Mouse (Mus musculus) hindbrain, embryonic 15.5 days (tissue): ENCODE results near the gene Smbd1. TPM values are rescaled to one million over a fixed set of nuclear protein-coding genes. Genes with fewer than 3 reads are reported as not detected.

ENCODE experiments used
- ATAC-seq: fragments of 200-750 bp; cut with Nextera tagmentation; 2 replicates; pipeline ENCODE4 v1.8.0; 2017; ENCODE audit warnings: low read depth, moderate number of reproducible peaks, moderate TSS enrichment; ENCODE audit not compliant: low FRiP score
- H3K27ac ChIP-seq: fragments of 300-500 bp; sonication (generic); replicated peaks from 2 replicates; pipeline ENCODE4 v1.5.1; 2015; ENCODE audit warnings: mild to moderate bottlenecking, inconsistent platforms
- H3K27me3 ChIP-seq: fragments of 300-500 bp; sonication (generic); 2 replicates; pipeline ENCODE4 v1.6.1; 2015; ENCODE audit warnings: control low read depth, inconsistent platforms
- H3K36me3 ChIP-seq: fragments of 300-500 bp; sonication (generic); 2 replicates; pipeline ENCODE4 v1.6.1; 2015; ENCODE audit warnings: control low read depth, inconsistent platforms
- H3K4me1 ChIP-seq: fragments of 300-500 bp; sonication (generic); replicated peaks from 2 replicates; pipeline ENCODE4 v1.6.1; 2015; ENCODE audit warnings: control low read depth, inconsistent platforms
- H3K4me2 ChIP-seq: fragments of 300-500 bp; sonication (generic); 2 replicates; pipeline ENCODE4 v1.6.1; 2015; ENCODE audit warnings: moderate library complexity, mild to moderate bottlenecking, inconsistent platforms
- H3K4me3 ChIP-seq: fragments of 300-500 bp; sonication (generic); 2 replicates; pipeline ENCODE4 v1.5.1; 2015; ENCODE audit warnings: mild to moderate bottlenecking, inconsistent platforms
- H3K9ac ChIP-seq: fragments of 300-500 bp; sonication (generic); 2 replicates; pipeline ENCODE4 v1.6.1; 2015; ENCODE audit warnings: inconsistent platforms
- H3K9me3 ChIP-seq: fragments of 300-500 bp; sonication (generic); 2 replicates; pipeline ENCODE4 v1.6.1; 2016; ENCODE audit warnings: control low read depth, inconsistent platforms
- WGBS: fragments of 180-500 bp; shearing (Covaris S2); methylation state at CpG from one replicate; pipeline ENCODE4 v1.1.7; 2015; 5-methylcytosine and 5-hydroxymethylcytosine counted together
- polyA plus RNA-seq: library from polyadenylated mRNA; unstranded; fragments of >200 nt; fragmentation: Nextera tagmentation; extraction: Ambion mirVana; gene quantifications from 2 replicates; pipeline ENCODE4 v1.2.1, GENCODE M21; 2015

The Smbd1 gene
- polyA plus RNA-seq, 1 experiment from 2014 or later: not detected

DNA sequence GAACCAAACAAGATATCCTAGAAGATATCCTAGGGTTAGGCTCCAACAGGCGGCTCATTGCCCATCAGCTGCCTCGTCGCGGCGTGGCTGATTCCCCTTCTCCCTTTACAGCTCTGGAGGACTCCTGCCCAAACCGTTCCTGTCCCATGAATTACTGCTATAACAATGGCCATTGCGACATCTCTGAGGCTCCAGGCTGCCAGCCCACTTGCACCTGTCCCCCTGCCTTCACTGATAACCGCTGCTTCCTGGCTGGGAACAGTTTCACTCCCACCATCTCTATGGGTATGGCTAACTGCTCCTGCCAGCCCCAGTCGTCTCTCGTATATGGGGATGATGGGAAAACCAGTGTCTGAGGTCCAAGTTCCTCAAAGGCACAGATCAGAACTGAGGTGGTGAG, 33.6 kb downstream of the Smbd1 start:
- H3K9ac ChIP-seq: no peak overlapping the region
- ATAC-seq: no peak
- no peak overlapping the region for H3K27ac ChIP-seq
- H3K36me3 ChIP-seq: no peaks in the 10 kb centered on the region
- 80% methylated on average over 10 of the region's 10 CpGs for WGBS
- H3K27me3 ChIP-seq: no peaks in the 10 kb centered on the region
- H3K4me2 ChIP-seq: no peak overlapping the region
- H3K4me1 ChIP-seq: no peaks in the 10 kb centered on the region
- H3K4me3 ChIP-seq: no peak overlapping the region
- no peaks in the 10 kb centered on the region for H3K9me3 ChIP-seq

DNA sequence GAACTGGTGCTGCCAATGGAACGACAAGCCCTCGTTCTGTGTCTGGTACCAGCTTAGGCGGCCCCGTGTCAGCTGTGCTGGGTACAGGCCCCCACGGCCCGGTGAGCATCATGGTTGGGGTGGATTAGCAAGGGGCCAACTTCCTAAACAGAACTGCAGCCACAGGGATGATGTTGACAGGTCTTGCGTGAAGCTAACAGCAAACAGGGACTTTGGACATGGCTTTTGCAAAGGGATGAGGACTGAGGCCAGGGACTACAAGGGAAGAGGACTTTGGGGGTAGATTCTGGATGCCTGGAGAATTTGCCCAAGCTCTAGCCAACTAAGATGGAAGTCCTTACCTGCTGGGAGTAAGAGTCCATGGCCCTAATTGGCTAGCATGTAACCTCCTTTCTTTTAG, 43.4 kb downstream of the Smbd1 start:
- no peaks in the 10 kb centered on the region for H3K4me1 ChIP-seq
- H3K27ac ChIP-seq: no peak overlapping the region
- H3K36me3 ChIP-seq: no peaks in the 10 kb centered on the region
- no peaks in the 10 kb centered on the region for H3K9me3 ChIP-seq
- ATAC-seq: no peak
- no peak overlapping the region for H3K4me2 ChIP-seq
- WGBS: 97% methylated on average over 7 of the region's 7 CpGs
- H3K4me3 ChIP-seq: no peak overlapping the region
- H3K27me3 ChIP-seq: no peaks in the 10 kb centered on the region
- no peak overlapping the region for H3K9ac ChIP-seq

DNA sequence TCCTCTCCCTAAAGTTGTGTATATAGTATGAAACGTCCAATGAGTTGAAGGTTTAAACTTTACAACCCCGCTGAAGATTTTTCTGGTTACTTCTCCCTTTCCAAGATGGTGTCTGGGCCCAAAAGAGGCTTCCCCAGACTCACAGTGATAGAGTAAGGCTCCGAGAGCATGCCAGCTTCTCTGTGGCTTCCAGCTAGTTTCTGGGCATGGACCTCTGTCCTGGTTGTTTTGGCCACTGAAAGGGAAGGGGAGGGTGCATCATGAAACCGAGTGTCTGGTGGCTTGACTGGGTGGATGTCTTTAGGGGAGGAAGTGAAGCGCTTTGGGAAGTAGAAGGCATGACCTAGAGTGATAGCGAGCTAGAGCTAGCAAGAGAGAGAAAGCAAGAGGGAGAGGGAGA, 45.3 kb downstream of the Smbd1 start:
- H3K4me1 ChIP-seq: no peaks in the 10 kb centered on the region
- H3K9ac ChIP-seq: no peak overlapping the region
- H3K9me3 ChIP-seq: no peaks in the 10 kb centered on the region
- whole genome bisulfite sequencing: 78% methylated on average over 6 of the region's 6 CpGs
- H3K36me3 ChIP-seq: no peaks in the 10 kb centered on the region
- no peak overlapping the region for H3K4me2 ChIP-seq
- no peak overlapping the region for H3K27ac ChIP-seq
- no peak for ATAC-seq
- H3K27me3 ChIP-seq: no peaks in the 10 kb centered on the region
- H3K4me3 ChIP-seq: no peak overlapping the region

DNA sequence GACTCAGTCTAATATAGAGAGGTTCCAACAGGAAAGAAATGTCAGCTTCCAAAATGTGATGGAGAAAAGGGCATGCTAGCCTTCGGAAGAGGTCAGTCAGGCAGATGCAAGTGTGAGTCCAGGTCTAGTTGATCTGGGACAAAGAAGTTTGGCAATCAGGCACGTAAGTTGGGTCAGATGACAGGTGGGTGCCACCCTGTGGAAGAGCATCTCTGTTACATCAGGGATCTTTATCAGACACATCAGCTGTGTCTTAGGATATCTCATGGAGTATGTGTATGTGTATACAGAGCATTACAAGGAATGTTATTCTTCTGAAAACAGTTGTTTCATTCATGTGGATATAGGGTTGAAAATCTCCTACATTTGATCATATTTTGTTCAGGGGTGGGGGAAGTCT, 45.7 kb downstream of the Smbd1 start:
- Histone ChIP-seq H3K36me3 (no peaks in the 10 kb centered on the region), H3K9me3 (no peaks in the 10 kb centered on the region), H3K9ac (no peak overlapping the region), H3K27ac (no peak overlapping the region), H3K4me1 (no peaks in the 10 kb centered on the region), H3K4me3 (no peak overlapping the region), H3K4me2 (no peak overlapping the region), H3K27me3 (no peaks in the 10 kb centered on the region)
- ATAC-seq: no peak
- WGBS: 87% methylated on average over 2 of the region's 2 CpGs

Other genes with a start within 250 kb of the Smbd1 start
- gene Tfrc, start 201.6 kb downstream of the Smbd1 start, polyA plus RNA-seq: 29.9 and 33.5 TPM in 2 replicates
- 19.3 and 25.9 TPM in 2 replicates for gene Tnk2, start 166.6 kb downstream of the Smbd1 start, polyA plus RNA-seq
- gene Muc4, start 74.6 kb downstream of the Smbd1 start, polyA plus RNA-seq: not detected in 2 replicates
- gene Muc20, start 13.0 kb downstream of the Smbd1 start, polyA plus RNA-seq: 0.06 TPM in 1 of 2 replicates, not detected in the other
- gene Fyttd1, start 67.0 kb upstream of the Smbd1 start, polyA plus RNA-seq: 106 and 109 TPM in 2 replicates
- 36.1 and 38.4 TPM in 2 replicates for gene Rubcn, start 67.3 kb upstream of the Smbd1 start, polyA plus RNA-seq
- 39.6 and 39.9 TPM in 2 replicates for gene Lrch3, start 103.6 kb upstream of the Smbd1 start, polyA plus RNA-seq
- 6.0 and 6.5 TPM in 2 replicates for gene Iqcg, start 245.7 kb upstream of the Smbd1 start, polyA plus RNA-seq
- gene Rpl35a, start 246.0 kb upstream of the Smbd1 start, polyA plus RNA-seq: 425 and 508 TPM in 2 replicates